20 mouse cellular contexts compared by ENCODE assay signal in genomic region chrX:75045931-75046330, GRCm38 (mm10). TPM values are rescaled to one million over a fixed set of nuclear protein-coding genes. Genes with fewer than 3 reads are reported as not detected.
DNase-seq lines count a peak whose midpoint lies in the region; ATAC-seq and TF ChIP-seq lines count a peak whose summit lies in the region.
"Had no signal": no experiment of that assay in that cellular context is flagged by ENCODE, and none has a peak within 500 bp of the region (broad histone marks: within the 10 kb centered on the region; RNA-seq: fewer than 3 reads in every experiment).

No protein-coding gene starts in this region.

- no peak overlapping the region for H3K9ac ChIP-seq in kidney, embryonic 15.5 days
- no peak overlapping the region for H3K9ac ChIP-seq in liver, adult 2 months (ENCODE audit: low read depth, low read length)
- no peak overlapping the region for H3K9ac ChIP-seq in liver, embryonic 12.5 days
- H3K9ac ChIP-seq: forebrain, embryonic 13.5 days; forebrain, postnatal 0 days; hindbrain, embryonic 13.5 days had no signal

- no peaks in the 10 kb centered on the region for H3K79me2 ChIP-seq in liver, adult 2 months (ENCODE audit: control insufficient read depth, insufficient read depth, low read length)

- no peak for ATAC-seq in kidney, embryonic 15.5 days (replicated peaks; ENCODE audit: low FRiP score)
- no peak for ATAC-seq in liver, embryonic 12.5 days
- ATAC-seq: activated CD4-positive, CD25-positive, alpha-beta regulatory T cell, adult 4 months; forebrain, embryonic 13.5 days; forebrain, postnatal 0 days; Patski had no signal

- 75% methylated on average over 1 of the region's 1 CpGs for WGBS in kidney, embryonic 15.5 days
- 16% methylated on average over 1 of the region's 1 CpGs for WGBS in liver, adult 2 months
- WGBS in liver, embryonic 12.5 days (ENCODE audit: insufficient replicate concordance), result 48% methylated on average over 1 of the region's 1 CpGs

- H3K36me3 ChIP-seq in kidney, embryonic 15.5 days, result no peaks in the 10 kb centered on the region
- H3K36me3 ChIP-seq in liver, adult 2 months (ENCODE audit: control insufficient read depth, insufficient read depth, low read length), result no peaks in the 10 kb centered on the region
- H3K36me3 ChIP-seq in liver, embryonic 12.5 days, result no peaks in the 10 kb centered on the region
- H3K36me3 ChIP-seq: embryonic facial prominence, embryonic 10.5 days; hindbrain, embryonic 13.5 days had no signal

- TF ChIP-seq POLR2A in liver, adult 2 months (IDR thresholded peaks at IDR 0.05; ENCODE audit: extremely low read depth, insufficient read depth, low read length), result no peak

- no peaks in the 10 kb centered on the region for H3K9me3 ChIP-seq in kidney, embryonic 15.5 days (replicated peaks)
- no peaks in the 10 kb centered on the region for H3K9me3 ChIP-seq in liver, embryonic 12.5 days (replicated peaks)
- H3K9me3 ChIP-seq: embryonic facial prominence, embryonic 10.5 days; forebrain, embryonic 13.5 days; hindbrain, embryonic 13.5 days had no signal

- H3K4me3 ChIP-seq in kidney, embryonic 15.5 days (replicated peaks), result no peak overlapping the region
- no peak overlapping the region for H3K4me3 ChIP-seq in liver, adult 2 months (ENCODE audit: insufficient read depth, low read depth, low read length)
- no peak overlapping the region for H3K4me3 ChIP-seq in liver, embryonic 12.5 days
- H3K4me3 ChIP-seq: embryonic facial prominence, embryonic 10.5 days; forebrain, embryonic 13.5 days; hindbrain, embryonic 13.5 days had no signal

- no peak for TF ChIP-seq CTCF in liver, adult 2 months (IDR thresholded peaks at IDR 0.05; ENCODE audit: low read depth, low read length)

- H3K4me2 ChIP-seq in kidney, embryonic 15.5 days, result no peak overlapping the region
- no peak overlapping the region for H3K4me2 ChIP-seq in liver, embryonic 12.5 days
- H3K4me2 ChIP-seq: forebrain, embryonic 13.5 days; hindbrain, embryonic 13.5 days had no signal

- no peak overlapping the region for H3K27ac ChIP-seq in kidney, embryonic 15.5 days
- no peak overlapping the region for H3K27ac ChIP-seq in liver, adult 2 months (replicated peaks; ENCODE audit: insufficient read depth, low read depth, low read length)
- H3K27ac ChIP-seq in liver, embryonic 12.5 days, result no peak overlapping the region
- H3K27ac ChIP-seq: embryonic facial prominence, embryonic 10.5 days; forebrain, embryonic 13.5 days; hindbrain, embryonic 13.5 days had no signal

- H3K27me3 ChIP-seq in kidney, embryonic 15.5 days, result no peaks in the 10 kb centered on the region
- no peaks in the 10 kb centered on the region for H3K27me3 ChIP-seq in liver, adult 2 months (ENCODE audit: control insufficient read depth, insufficient read depth, low read length)
- H3K27me3 ChIP-seq in liver, embryonic 12.5 days (replicated peaks), result no peaks in the 10 kb centered on the region
- H3K27me3 ChIP-seq: CH12.LX; forebrain, embryonic 13.5 days; hindbrain, embryonic 13.5 days had no signal

- no peaks in the 10 kb centered on the region for H3K4me1 ChIP-seq in kidney, embryonic 15.5 days
- peaks cover 2% of the 10 kb centered on the region; the same call in 1 of the 2 replicates for H3K4me1 ChIP-seq in liver, adult 2 months (ENCODE audit: control insufficient read depth, insufficient read depth, low read length)
- no peaks in the 10 kb centered on the region for H3K4me1 ChIP-seq in liver, embryonic 12.5 days
- H3K4me1 ChIP-seq: embryonic facial prominence, embryonic 10.5 days; forebrain, embryonic 13.5 days; hindbrain, embryonic 13.5 days had no signal

- DNase-seq in kidney, adult 11 months, result peak; percentile 4
- DNase-seq in liver, adult 2 months (ENCODE audit: extremely low read depth, low read depth, low spot score), result peak; percentile 68
- DNase-seq in kidney, adult 9 months, result peak; percentile 65
- peak; percentile 43 to 47 for DNase-seq in kidney, postnatal 36 days
- DNase-seq in urinary bladder, postnatal 36 days (ENCODE audit: low spot score in 2 of 2), result no peak
- DNase-seq: adrenal gland, adult 2 months; adrenal gland, postnatal 25 days; cerebellum, adult 2 months; cerebellum, postnatal 10 days; forebrain, postnatal 0 days; gastrocnemius, postnatal 14 days; heart, postnatal 10 days had no signal

RNA-seq across cellular contexts. Expression of gene Gab3, which starts 39.3 kb away (rescaled TPM):
- 1.9 and 2.4 TPM in 2 replicates for polyA plus RNA-seq in kidney, embryonic 15.5 days (2015; fragmentation: Nextera tagmentation; extraction: Ambion mirVana)
- total RNA-seq in liver, adult 2 months (2014; rRNA removed), result 0.28 and 0.40 TPM in 2 replicates
- polyA plus RNA-seq in liver, adult 2 months (2012; rRNA removed), result 0.11 and 0.18 TPM in 2 replicates
- 1.0 and 1.4 TPM in 2 replicates for polyA plus RNA-seq in liver, embryonic 12.5 days (2016; fragmentation: Nextera tagmentation; extraction: Ambion mirVana)

RNA-seq across cellular contexts. Expression of gene Dkc1, which starts 49.7 kb away (rescaled TPM):
- 144 and 173 TPM in 2 replicates for polyA plus RNA-seq in kidney, embryonic 15.5 days (2015; fragmentation: Nextera tagmentation; extraction: Ambion mirVana)
- total RNA-seq in liver, adult 2 months (2014; rRNA removed), result 22.4 and 24.0 TPM in 2 replicates
- 6.2 and 9.4 TPM in 2 replicates for polyA plus RNA-seq in liver, adult 2 months (2012; rRNA removed)
- polyA plus RNA-seq in liver, embryonic 12.5 days (2016; fragmentation: Nextera tagmentation; extraction: Ambion mirVana), result 160 TPM in 2 replicates

Comparison
In these comparisons a context has a peak if more than half of its experiments do, and no peak if none do; other contexts are left out.
1. RNA of gene Dkc1, which starts 49.7 kb away (polyA plus RNA-seq): 144 to 173 TPM in kidney, embryonic 15.5 days and 160 TPM in liver, embryonic 12.5 days; 6.2 to 9.4 TPM in liver, adult 2 months; every median in the first group is over 10 times any median in the second.
2. DNase-seq: peak in kidney, adult 11 months (single experiment), liver, adult 2 months (single experiment), kidney, adult 9 months (single experiment) and kidney, postnatal 36 days (2 of 2); none in urinary bladder, postnatal 36 days (0 of 2).